Mouse (Mus musculus) urinary bladder, postnatal 14 days (tissue): ENCODE data around the gene Gm10413.
"Not testable (repeated sequence)": the region's sequence is repeated elsewhere in the genome, so short reads cannot be mapped to it uniquely, and the experiment has no call there.

Experiments used
- DNase-seq: peaks from one replicate; pipeline ENCODE4 v3.0.0; 2021; ENCODE audit warnings: low spot score

Gene Gm10413

DNA sequence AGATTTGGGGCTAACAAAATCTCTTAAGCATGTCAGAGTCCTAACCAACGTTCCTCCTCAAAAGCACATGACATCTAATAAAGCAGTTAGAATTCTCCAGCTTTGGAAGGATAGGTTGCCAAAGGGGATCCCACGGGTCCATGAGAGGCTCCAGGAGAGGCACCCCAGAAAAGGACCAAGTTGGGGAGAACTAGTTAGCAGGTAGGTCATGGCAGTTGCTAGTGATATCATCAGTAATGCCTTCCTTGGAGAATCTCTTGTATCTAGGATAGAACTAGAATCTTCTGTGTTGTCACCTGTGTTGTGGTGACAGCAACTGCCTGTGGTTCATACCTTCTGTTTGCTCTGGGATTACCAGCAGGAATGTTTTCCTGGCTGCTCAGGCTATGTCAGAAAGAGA, at the start of gene Gm10413:
Gm10413 (plus strand) TSS at position 301 of the 400 bp plus-strand sequence.
- not testable (repeated sequence) for DNase-seq

DNA sequence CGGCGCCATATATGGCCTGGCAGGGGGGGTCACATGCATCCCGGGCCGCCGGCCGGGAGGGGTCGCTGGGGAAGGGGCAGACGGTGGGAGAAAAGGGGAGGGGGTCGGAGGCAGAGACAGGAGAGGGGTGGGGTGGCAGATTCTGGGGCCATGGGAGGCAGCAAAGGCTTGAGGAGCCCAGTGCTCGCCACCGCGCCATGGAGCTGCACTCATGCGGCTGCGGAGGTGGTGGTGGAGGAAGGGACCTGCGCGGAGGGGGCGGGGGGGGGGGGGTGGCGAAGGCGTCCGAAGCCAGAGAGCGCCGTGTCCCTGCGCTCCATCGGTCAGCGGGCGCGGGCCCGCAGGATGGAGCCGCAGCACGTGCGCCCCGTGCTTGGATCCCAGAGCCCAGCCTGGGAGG, 17.4 kb downstream of the Gm10413 start, which contains the start of gene Gm10409:
Gm10409 (plus strand) TSS at position 301 of the 400 bp plus-strand sequence.
- DNase-seq: not testable (repeated sequence)

DNA sequence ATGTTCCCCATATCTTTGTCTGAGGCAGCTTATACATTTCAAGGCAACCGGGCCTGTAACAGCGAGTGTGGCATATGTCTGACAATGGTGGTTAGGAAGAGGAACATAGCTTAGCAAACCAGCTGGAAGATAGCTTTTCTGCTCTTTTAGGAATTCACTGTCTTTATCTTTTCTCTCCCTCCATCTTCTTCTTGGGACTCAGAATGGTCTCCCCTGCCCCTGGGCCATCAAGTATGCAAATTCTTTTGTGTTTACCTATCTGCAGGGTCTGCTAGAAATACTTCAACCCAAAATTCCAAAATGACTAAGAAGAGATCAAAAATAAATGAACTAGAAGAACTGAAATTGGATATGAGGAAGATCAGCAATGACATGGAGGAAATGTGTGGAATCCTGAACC, 32.9 kb downstream of the Gm10413 start, which contains the start of gene Gm3005:
Gm3005 (plus strand) TSS at position 301 of the 400 bp plus-strand sequence.
- not testable (repeated sequence) for DNase-seq

DNA sequence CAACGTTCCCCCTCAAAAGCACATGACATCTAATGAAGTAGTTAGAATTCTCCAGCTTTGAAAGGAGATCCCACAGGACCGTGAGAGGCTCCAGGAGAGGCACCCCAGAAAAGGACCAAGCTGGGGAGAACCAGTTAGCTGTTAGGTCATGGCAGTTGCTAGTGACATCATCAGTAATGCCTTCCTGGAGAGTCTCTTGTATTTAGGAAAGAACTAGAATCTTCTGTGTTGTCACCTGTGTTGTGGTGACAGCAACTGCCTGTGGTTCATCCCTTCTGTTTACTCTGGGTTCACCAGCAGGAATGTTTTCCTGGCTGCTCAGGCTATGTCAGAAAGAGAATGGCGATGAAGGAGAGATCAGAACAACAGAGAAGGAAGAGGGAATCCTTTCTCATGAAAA, 54.2 kb downstream of the Gm10413 start, which contains the start of gene Gm10408:
Gm10408 (plus strand) TSS at position 301 of the 400 bp plus-strand sequence.
- DNase-seq: not testable (repeated sequence)
